Mouse (Mus musculus) B cell, adult 2 months (primary cell): ENCODE data around the gene Sox13.
"Not testable (repeated sequence)": the region's sequence is repeated elsewhere in the genome, so short reads cannot be mapped to it uniquely, and the experiment has no call there.

Experiments
- DNase-seq, 2 experiments: peaks; one replicate each; pipeline ENCODE4 v3.0.0; 2022

The Sox13 gene

DNA sequence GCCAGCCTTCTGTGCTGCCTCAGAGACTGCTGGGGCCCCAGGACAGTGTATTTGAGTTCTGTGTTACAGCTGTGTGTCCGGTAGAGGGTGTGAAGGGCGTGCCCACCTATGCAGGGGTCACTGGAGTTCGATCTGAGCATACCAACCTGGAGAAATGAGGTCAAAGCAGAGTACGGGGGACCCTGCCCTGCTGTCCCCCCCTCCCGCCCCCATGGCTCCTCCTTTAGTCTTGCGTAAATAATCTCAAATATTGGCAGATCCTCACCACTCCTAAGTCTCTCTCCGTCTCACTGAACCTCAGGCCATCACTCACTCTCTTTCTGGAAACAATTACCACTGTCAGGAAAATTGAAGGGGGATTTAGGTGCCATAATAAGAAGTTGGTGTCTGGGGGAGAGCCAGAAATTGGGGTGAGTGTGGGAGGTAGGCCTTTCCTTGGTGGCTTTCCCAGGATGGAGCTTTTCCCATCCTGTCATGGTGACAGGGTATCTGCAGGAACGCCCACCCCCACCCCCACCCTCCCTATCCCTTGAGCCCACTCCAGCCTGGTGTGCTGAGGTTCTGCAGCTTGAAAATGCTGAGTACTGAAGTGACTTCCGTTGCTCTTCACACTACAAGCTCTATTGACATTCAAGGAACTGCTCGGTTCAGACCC lies 57.1 kb downstream of the Sox13 start:
- DNase-seq, result no peak

GRCm38 (mm10) chr1:133364890-133365289 lies 59.3 kb downstream of the Sox13 start:
- DNase-seq, result no peak

DNA sequence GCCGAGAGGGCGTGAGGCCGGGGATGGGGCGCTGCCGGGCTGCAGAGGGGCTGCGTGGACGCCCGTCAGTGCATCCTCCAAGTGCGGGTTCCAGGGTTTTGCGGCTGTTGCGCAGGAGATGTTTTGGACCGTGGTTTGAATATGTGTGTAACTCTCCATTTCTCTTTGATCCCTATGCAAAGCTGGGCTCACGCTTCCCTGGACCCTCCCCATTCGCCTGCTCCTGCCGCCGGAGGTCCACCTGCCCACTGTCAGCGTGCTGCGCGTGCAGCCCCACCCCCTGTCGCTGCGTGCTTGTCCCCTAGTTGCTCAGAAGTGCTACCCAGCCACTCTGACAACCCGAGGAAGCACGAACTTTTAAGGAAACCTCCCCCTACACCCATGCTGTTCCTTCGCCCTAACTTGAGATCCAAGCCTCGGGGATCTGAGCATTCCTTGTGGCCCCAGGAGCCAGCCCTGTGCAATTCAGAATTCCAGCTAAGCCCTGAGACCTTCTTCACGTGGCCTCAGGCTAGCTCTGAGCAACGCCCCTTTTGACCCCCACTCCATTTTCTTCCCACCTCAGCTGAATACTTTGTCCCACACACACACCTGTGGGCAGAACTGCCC lies 60.1 kb downstream of the Sox13 start:
- no peak for DNase-seq

DNA sequence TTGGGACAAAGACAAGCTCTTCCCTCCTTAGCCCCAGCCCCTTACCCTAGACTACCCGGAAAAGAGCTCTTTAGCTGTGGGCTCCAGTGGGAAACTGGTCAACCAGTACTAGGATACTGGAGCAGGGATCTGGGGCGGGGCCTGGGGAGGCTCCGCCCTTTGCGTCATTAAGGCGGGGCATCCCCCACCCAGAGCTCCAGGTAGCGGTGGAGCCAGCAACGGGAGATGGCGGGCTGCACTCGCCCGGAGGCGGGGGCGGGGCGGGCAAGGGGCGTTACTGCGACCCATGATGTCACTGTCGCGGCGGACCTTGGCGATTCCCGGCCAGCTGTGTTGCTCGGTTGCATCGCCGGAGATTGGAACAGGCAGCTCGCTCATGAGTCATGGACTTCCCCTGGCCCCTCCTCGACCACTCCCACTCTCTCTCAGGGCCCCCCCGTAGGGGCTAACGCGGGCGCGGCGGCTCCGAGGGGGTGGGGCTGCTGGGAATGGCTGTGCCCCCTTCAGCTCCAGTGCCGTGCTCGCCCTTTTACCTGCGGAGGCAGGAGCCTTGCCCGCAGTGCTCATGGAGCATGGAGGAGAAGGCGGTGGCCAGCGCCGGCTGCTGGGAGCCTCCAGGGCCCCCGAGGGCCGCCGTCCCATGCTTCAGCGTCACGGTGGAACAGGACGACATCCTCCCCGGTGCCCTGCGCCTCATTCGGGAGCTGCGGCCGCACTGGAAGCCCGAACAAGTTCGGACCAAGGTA lies 60.7 kb downstream of the Sox13 start, which contains the start of gene Etnk2:
Gene Etnk2 (plus strand): TSS at position 297 of the 746 bp plus-strand sequence.
- DNase-seq, result peak; percentile 76 to 81

- DNase-seq, result no peak
Observed at GRCm38 (mm10) chr1:133362103-133362502, 62.1 kb downstream of the Sox13 start.

- DNase-seq, result no peak
Observed at GRCm38 (mm10) chr1:133361006-133361405, 63.2 kb downstream of the Sox13 start.

- peak; percentile 62 to 70 for DNase-seq
Observed at GRCm38 (mm10) chr1:133356330-133356729, 67.8 kb downstream of the Sox13 start.

DNA sequence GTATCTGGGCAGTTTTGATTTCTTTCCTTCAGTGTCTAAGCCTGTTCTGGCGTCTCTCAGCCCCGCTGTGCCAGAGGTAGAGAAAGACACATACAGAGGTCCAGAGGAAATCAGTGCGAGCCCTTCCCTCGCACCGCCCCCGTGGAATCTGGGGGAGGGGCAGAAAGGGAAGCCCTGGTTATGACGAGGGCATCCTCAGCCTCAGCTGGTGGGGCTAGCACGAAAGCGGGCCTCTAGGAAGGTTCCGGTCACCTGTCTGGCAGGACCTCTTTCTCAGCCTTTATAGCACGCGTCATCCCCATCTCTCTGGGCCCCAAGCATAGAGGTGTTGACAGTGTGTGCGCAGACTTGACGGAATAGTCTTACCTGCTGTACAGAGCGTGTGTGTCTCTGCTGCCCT lies 68.3 kb downstream of the Sox13 start:
- DNase-seq, result no peak

DNA sequence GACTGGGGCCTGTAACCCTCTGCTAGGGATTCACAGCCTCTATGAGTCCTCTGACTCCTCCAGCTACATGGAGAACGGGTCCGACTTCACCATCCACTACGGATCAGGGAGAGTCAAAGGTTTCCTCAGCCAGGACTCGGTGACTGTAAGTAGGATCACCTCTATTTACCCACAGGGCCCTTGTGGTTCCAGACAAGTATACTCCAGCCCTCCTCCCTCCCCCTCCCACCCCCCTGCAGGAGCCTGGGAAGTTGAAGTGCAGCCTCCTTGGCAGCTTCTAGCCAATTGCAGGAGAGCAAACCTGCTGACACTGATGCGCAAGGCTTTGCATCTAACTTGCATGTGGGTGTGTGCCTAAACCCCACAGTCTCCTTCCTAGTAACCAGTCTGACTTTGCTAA lies 68.7 kb downstream of the Sox13 start:
- DNase-seq, result no peak

DNA sequence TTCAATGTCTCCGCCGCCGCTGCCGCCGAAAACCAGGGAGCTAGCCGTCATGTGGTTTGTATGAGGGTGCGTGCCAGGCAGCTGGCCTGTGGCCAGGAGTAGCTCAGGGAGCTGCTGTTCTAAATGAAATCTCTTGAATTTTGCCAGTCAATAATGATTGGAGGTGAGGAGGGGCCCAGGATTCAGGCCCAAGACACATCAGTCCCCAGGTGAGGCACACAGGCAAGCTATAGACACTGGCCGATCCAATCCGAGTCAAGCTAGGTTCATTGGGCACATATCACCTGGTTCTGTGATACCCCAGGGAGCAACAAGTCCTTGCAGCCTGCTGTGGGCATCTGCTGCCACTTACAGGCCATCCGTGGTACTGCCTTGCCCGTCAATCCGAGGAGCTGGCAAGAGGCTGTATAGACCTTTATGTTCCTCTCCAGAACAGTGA lies 70.8 kb downstream of the Sox13 start:
- peak; percentile 88 to 90 for DNase-seq

- no peak for DNase-seq
Observed at GRCm38 (mm10) chr1:133351762-133352161, 72.4 kb downstream of the Sox13 start.

- DNase-seq, result no peak
Observed at GRCm38 (mm10) chr1:133350210-133350609, 74.0 kb downstream of the Sox13 start, which contains the start of gene Ren1. Gene Ren1 (plus strand): TSS chr1:133350510.

GRCm38 (mm10) chr1:133347693-133348520 lies 76.3 kb downstream of the Sox13 start:
- DNase-seq, result peak; percentile 70 to 72

DNA sequence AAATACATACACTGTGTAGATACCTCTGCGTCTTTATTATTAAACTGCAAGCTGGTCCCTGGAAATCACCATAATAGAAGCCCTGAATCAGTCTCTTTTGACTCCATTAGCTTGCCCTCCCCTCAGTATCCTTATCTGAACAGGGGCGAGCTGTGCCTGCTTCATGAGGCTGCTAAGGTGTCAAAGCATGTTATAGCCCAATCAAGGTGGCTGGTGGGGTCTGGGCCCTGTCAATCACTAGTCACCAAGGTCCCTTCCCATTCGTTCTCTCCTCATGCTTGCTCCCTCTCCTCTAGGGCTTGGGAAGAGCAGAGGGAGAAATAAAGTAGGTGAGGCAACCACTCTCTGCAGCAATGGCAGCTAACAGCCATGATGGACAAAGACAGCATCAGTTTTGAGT lies 77.0 kb downstream of the Sox13 start:
- DNase-seq, result no peak

DNA sequence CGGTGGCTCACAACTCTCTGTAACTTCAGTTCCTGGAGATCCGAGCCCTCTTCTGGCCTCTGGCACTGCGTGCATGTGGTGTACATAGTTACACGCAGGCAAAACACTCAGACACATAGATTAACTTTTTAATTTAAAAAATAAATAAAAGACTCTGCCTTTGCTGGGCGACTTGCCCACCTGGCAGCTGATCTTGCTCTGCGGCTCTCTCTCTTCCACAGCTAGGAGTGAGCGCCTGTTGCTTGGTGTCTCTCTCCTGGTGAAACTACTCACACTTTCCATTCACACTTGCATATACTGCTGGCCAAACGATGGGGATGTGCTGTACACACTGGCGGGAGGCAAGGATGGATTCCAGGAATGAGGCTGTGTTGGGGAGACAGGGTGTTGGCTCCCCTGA lies 77.6 kb downstream of the Sox13 start:
- DNase-seq, result no peak

DNA sequence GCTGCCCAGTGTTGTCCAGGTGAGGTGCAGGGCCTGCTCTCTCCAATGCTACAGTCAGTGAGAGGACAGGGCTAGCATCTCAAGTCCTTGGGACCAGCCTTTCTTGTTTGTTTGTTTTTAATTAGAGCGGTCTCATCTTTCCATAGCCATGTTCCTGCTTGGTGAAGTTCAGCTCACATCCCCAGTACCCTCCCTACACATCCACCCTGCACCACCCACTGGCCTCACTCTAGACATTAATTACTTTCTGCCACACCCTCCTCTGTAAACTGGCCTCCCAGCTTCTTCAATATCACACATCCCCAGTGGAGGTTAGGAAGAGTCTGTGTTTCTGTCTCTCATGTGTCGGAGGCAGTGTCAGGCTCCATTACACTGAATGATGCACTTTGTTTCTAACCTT lies 79.8 kb downstream of the Sox13 start:
- DNase-seq, result no peak

- DNase-seq, result not testable (repeated sequence)
Observed at GRCm38 (mm10) chr1:133340403-133340802, 83.8 kb downstream of the Sox13 start.

- no peak for DNase-seq
Observed at GRCm38 (mm10) chr1:133333937-133334336, 90.2 kb downstream of the Sox13 start.

- DNase-seq, result no peak
Observed at GRCm38 (mm10) chr1:133332656-133333430, 91.3 kb downstream of the Sox13 start.
